8 mouse cellular contexts compared by ENCODE assay signal in the genomic region with DNA sequence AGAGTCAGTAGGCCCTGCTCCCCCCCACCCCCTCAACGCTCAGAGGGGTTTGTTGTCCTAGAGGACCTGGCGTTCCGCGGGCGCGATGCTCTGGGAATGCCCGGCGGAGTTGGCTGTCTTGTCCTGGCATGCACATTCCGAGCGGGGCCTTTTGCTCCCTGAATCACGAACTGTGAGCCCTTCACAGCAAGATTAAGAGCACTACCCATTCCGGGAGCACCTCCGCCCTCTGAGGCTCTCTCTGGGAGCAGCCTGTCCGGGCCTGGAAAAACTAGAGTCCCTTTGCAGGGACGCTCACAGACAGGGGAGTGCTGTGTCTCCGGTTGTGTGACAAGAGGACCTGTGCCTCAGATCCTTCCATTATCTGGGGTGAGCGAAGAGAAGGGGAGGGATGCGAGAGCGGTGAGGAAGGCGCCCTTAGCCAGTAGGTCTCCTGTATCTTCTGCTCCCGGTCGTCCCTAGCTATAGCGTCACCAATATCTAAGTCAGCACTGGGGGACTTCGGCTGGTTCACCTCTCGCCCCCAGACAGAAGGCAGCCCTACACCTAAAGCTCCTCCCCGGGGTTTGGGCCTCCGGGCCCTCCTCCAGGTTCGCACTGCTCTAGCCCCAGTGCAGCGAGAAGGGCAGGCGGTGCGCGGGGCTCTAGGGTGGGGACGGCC. TPM values are rescaled to one million over a fixed set of nuclear protein-coding genes. Genes with fewer than 3 reads are reported as not detected.
DNase-seq lines count a peak whose midpoint lies in the region; ATAC-seq and TF ChIP-seq lines count a peak whose summit lies in the region.

No protein-coding gene starts in this region.

- H3K9ac ChIP-seq in kidney, embryonic 16.5 days (replicated peaks; ENCODE audit: low read length), result peak overlapping the region; percentile 61
- H3K9ac ChIP-seq in hindbrain, embryonic 11.5 days (ENCODE audit: low read depth, low read length), result peak overlapping the region; percentile 37; the same call in 1 of the 2 replicates
- H3K9ac ChIP-seq in lung, embryonic 15.5 days, result peak overlapping the region; percentile 64

- peak; percentile 35 for ATAC-seq in kidney, embryonic 16.5 days (ENCODE audit: low FRiP score, low TSS enrichment)
- ATAC-seq in hindbrain, embryonic 11.5 days (ENCODE audit: low FRiP score), result no peak
- ATAC-seq in lung, embryonic 15.5 days (ENCODE audit: borderline replicate concordance, extremely low read depth, low FRiP score, low TSS enrichment), result peak; percentile 15; the same call in 1 of the 2 replicates

- H3K27ac ChIP-seq in kidney, embryonic 16.5 days (ENCODE audit: low read length), result peak overlapping the region; percentile 81
- H3K27ac ChIP-seq in cortical plate, adult 2 months (ENCODE audit: insufficient read depth, low read length), result peak overlapping the region; percentile 49
- H3K27ac ChIP-seq in hindbrain, embryonic 11.5 days (ENCODE audit: low read depth, low read length), result no peak overlapping the region
- H3K27ac ChIP-seq in lung, embryonic 15.5 days, result peak overlapping the region; percentile 88

- H3K4me3 ChIP-seq in kidney, embryonic 16.5 days (ENCODE audit: low read length), result peak overlapping the region; percentile 48
- H3K4me3 ChIP-seq in cortical plate, adult 2 months (ENCODE audit: insufficient read depth, low read length), result peak overlapping the region; percentile 53
- H3K4me3 ChIP-seq in hindbrain, embryonic 11.5 days (ENCODE audit: low read depth, low read length), result peak overlapping the region; percentile 29
- peak overlapping the region; percentile 50 for H3K4me3 ChIP-seq in lung, embryonic 15.5 days

- peaks cover 57% of the 10 kb centered on the region for H3K4me1 ChIP-seq in kidney, embryonic 16.5 days (ENCODE audit: insufficient read depth, low read length)
- H3K4me1 ChIP-seq in cortical plate, adult 2 months (ENCODE audit: control insufficient read depth, insufficient read depth, low read length), result no peaks in the 10 kb centered on the region; the same call in 1 of the 2 replicates
- peaks cover 18% of the 10 kb centered on the region for H3K4me1 ChIP-seq in hindbrain, embryonic 11.5 days (replicated peaks; ENCODE audit: control insufficient read depth, insufficient read depth, low read length)
- peaks cover 51% of the 10 kb centered on the region for H3K4me1 ChIP-seq in lung, embryonic 15.5 days

- H3K36me3 ChIP-seq in kidney, embryonic 16.5 days (ENCODE audit: insufficient read depth, low read length), result peaks cover 10% of the 10 kb centered on the region; the same call in 1 of the 2 replicates
- no peaks in the 10 kb centered on the region for H3K36me3 ChIP-seq in hindbrain, embryonic 11.5 days (ENCODE audit: control insufficient read depth, insufficient read depth, low read length)
- peaks cover 11% of the 10 kb centered on the region; the same call in 1 of the 2 replicates for H3K36me3 ChIP-seq in lung, embryonic 15.5 days

- no peak for DNase-seq in kidney, adult 18-20 months
- peak; percentile 56 for DNase-seq in hindbrain, embryonic 11.5 days (ENCODE audit: low spot score)
- peak; percentile 38 for DNase-seq in testis, postnatal 14 days (ENCODE audit: low spot score)
- DNase-seq in spleen, postnatal 14 days (ENCODE audit: low spot score in 2 of 2), result no peak
- DNase-seq in layer of hippocampus, adult 18-20 months (ENCODE audit: low spot score in 2 of 2), result no peak

- H3K4me2 ChIP-seq in kidney, embryonic 16.5 days (replicated peaks; ENCODE audit: low read depth, low read length), result peak overlapping the region; percentile 95
- H3K4me2 ChIP-seq in hindbrain, embryonic 11.5 days (replicated peaks; ENCODE audit: low read depth, low read length), result peak overlapping the region; percentile 57
- H3K4me2 ChIP-seq in lung, embryonic 15.5 days, result peak overlapping the region; percentile 89

- no peaks in the 10 kb centered on the region for H3K9me3 ChIP-seq in kidney, embryonic 16.5 days (ENCODE audit: low read length)
- no peaks in the 10 kb centered on the region for H3K9me3 ChIP-seq in hindbrain, embryonic 11.5 days (ENCODE audit: control insufficient read depth, low read length)
- H3K9me3 ChIP-seq in lung, embryonic 15.5 days, result no peaks in the 10 kb centered on the region

- H3K27me3 ChIP-seq in kidney, embryonic 16.5 days (ENCODE audit: insufficient read depth, low read length), result peaks cover 29% of the 10 kb centered on the region
- H3K27me3 ChIP-seq in hindbrain, embryonic 11.5 days (ENCODE audit: control insufficient read depth, insufficient read depth, low read length), result peaks cover 58% of the 10 kb centered on the region
- peaks cover 46% of the 10 kb centered on the region for H3K27me3 ChIP-seq in lung, embryonic 15.5 days

- WGBS in kidney, embryonic 16.5 days, result under 1% methylated on average over 33 of the region's 33 CpGs
- under 1% methylated on average over 33 of the region's 33 CpGs for WGBS in hindbrain, embryonic 11.5 days
- 0% methylated on average over 33 of the region's 33 CpGs for WGBS in lung, embryonic 15.5 days

- no peak for TF ChIP-seq CTCF in cortical plate, adult 2 months (IDR thresholded peaks at IDR 0.05; ENCODE audit: extremely low read depth, insufficient read depth, low read length)

- TF ChIP-seq POLR2A in cortical plate, adult 2 months (IDR thresholded peaks at IDR 0.05; ENCODE audit: extremely low read depth, insufficient read depth, low read length), result no peak

RNA-seq across cellular contexts. Expression of gene Arhgap27, which starts 0.8 kb away (rescaled TPM):
- 17.8 and 18.7 TPM in 2 replicates for polyA plus RNA-seq in kidney, embryonic 16.5 days (2015; fragmentation: Nextera tagmentation; extraction: Ambion mirVana)
- polyA plus RNA-seq in cortical plate, adult 2 months (2012; rRNA removed), result 11.8 and 13.2 TPM in 2 replicates
- 2.8 and 3.6 TPM in 2 replicates for polyA plus RNA-seq in hindbrain, embryonic 11.5 days (2014; fragmentation: Nextera tagmentation; extraction: Ambion mirVana)
- polyA plus RNA-seq in lung, embryonic 15.5 days (2015; fragmentation: Nextera tagmentation; extraction: Ambion mirVana), result 17.0 and 17.3 TPM in 2 replicates
- 10 to 100 TPM; 10.5 to 12.1 TPM for total RNA-seq in layer of hippocampus, adult 18-20 months (2021)

RNA-seq across cellular contexts. Expression of gene Plekhm1, which starts 49.8 kb away (rescaled TPM):
- 9.2 and 10.3 TPM in 2 replicates for polyA plus RNA-seq in kidney, embryonic 16.5 days (2015; fragmentation: Nextera tagmentation; extraction: Ambion mirVana)
- 16.0 and 16.5 TPM in 2 replicates for polyA plus RNA-seq in cortical plate, adult 2 months (2012; rRNA removed)
- 7.2 and 7.3 TPM in 2 replicates for polyA plus RNA-seq in hindbrain, embryonic 11.5 days (2014; fragmentation: Nextera tagmentation; extraction: Ambion mirVana)
- polyA plus RNA-seq in lung, embryonic 15.5 days (2015; fragmentation: Nextera tagmentation; extraction: Ambion mirVana), result 8.3 TPM in 2 replicates
- total RNA-seq in layer of hippocampus, adult 18-20 months (2021), result 10 to 100 TPM; 19.8 to 21.2 TPM

Comparison
In these comparisons a context has a peak if more than half of its experiments do, and no peak if none do; other contexts are left out.
1. DNase-seq: peak in hindbrain, embryonic 11.5 days (single experiment) and testis, postnatal 14 days (single experiment); none in kidney, adult 18-20 months (single experiment), spleen, postnatal 14 days (0 of 2) and layer of hippocampus, adult 18-20 months (0 of 2).
2. Peak in every context shown above with its lines, with median percentiles within 50 percentile points of each other: H3K4me2 ChIP-seq, H3K4me3 ChIP-seq and H3K9ac ChIP-seq.